Mouse (Mus musculus): ENCODE measurements around the gene Ttll11. TPM values are rescaled to one million over a fixed set of nuclear protein-coding genes. Genes with fewer than 3 reads are reported as not detected.

Ttll11 gene
- polyA plus RNA-seq, 1 experiment from 2014 or later, result 1.3 TPM

DNA sequence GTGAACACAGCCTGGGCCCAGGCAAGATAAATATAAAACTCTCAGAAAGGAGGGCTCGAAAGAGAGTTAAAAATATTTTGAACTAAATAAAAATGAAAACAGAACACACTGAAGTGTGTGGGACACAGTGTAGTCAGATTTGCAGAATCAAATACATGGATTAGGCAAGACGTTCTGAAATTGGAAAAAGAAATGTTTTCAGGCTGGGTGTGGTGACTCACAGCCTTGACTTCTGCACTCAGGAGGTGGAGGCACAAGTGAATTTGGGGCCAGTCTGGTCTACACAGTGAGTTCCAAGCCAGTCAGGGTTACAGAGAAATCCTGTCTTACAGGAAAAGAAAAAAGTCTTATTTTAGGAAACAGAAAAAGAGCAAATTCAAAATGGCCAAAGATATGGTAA lies 209.2 kb downstream of the Ttll11 start:
- H3K9ac ChIP-seq (ENCODE audit: low read depth, low read length), result no peak overlapping the region
- no peak overlapping the region for H3K27ac ChIP-seq (ENCODE audit: low read depth, low read length)
- 93% methylated on average over 2 of the region's 2 CpGs for WGBS
- ATAC-seq (ENCODE audit: low FRiP score), result no peak
- no peak for DNase-seq (ENCODE audit: low spot score)
- H3K36me3 ChIP-seq (ENCODE audit: control insufficient read depth, insufficient read depth, low read length), result no peaks in the 10 kb centered on the region
- H3K4me3 ChIP-seq (ENCODE audit: low read depth, low read length), result no peak overlapping the region
- no peaks in the 10 kb centered on the region; the same call in 1 of the 2 replicates for H3K4me1 ChIP-seq (replicated peaks; ENCODE audit: control insufficient read depth, insufficient read depth, low read length)
- no peaks in the 10 kb centered on the region for H3K27me3 ChIP-seq (ENCODE audit: control insufficient read depth, insufficient read depth, low read length)
- H3K4me2 ChIP-seq (replicated peaks; ENCODE audit: low read depth, low read length), result no peak overlapping the region
- H3K9me3 ChIP-seq (ENCODE audit: control insufficient read depth, low read length), result no peaks in the 10 kb centered on the region

DNA sequence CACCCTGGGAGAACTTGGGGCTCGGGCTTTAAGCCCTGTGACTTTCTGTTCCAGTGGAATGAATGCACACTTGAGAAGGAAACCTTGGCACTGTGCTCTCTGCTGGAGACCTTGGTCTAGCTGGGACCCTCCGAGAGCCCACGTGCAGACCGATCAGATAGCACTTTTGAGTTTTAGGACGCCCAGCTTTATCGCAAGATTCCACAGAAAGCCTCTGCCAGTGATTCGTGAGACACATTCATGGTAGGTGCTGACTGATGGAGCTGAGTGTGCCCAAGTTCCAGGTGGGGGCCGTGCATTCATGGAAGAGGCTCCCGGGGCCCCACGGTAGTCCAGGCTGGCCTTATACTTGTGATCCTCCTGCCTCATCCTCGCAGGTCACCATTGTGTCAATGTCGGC lies 210.3 kb downstream of the Ttll11 start:
- H3K4me1 ChIP-seq (replicated peaks; ENCODE audit: control insufficient read depth, insufficient read depth, low read length), result no peaks in the 10 kb centered on the region; the same call in 1 of the 2 replicates
- no peaks in the 10 kb centered on the region for H3K36me3 ChIP-seq (ENCODE audit: control insufficient read depth, insufficient read depth, low read length)
- ATAC-seq (ENCODE audit: low FRiP score), result no peak
- H3K9ac ChIP-seq (ENCODE audit: low read depth, low read length), result no peak overlapping the region
- H3K27ac ChIP-seq (ENCODE audit: low read depth, low read length), result no peak overlapping the region
- no peak overlapping the region for H3K4me2 ChIP-seq (replicated peaks; ENCODE audit: low read depth, low read length)
- H3K4me3 ChIP-seq (ENCODE audit: low read depth, low read length), result no peak overlapping the region
- 82% methylated on average over 12 of the region's 12 CpGs for WGBS
- no peaks in the 10 kb centered on the region for H3K27me3 ChIP-seq (ENCODE audit: control insufficient read depth, insufficient read depth, low read length)
- DNase-seq (ENCODE audit: low spot score), result no peak
- H3K9me3 ChIP-seq (ENCODE audit: control insufficient read depth, low read length), result no peaks in the 10 kb centered on the region

GRCm38 (mm10) chr2:35768538-35769238 lies 211.0 kb downstream of the Ttll11 start:
- Histone ChIP-seq H3K36me3 (ENCODE audit: control insufficient read depth, insufficient read depth, low read length) (no peaks in the 10 kb centered on the region), H3K4me2 (replicated peaks; ENCODE audit: low read depth, low read length) (no peak overlapping the region), H3K9me3 (ENCODE audit: control insufficient read depth, low read length) (no peaks in the 10 kb centered on the region), H3K9ac (ENCODE audit: low read depth, low read length) (no peak overlapping the region), H3K27ac (ENCODE audit: low read depth, low read length) (no peak overlapping the region), H3K4me1 (replicated peaks; ENCODE audit: control insufficient read depth, insufficient read depth, low read length) (no peaks in the 10 kb centered on the region; the same call in 1 of the 2 replicates), H3K4me3 (ENCODE audit: low read depth, low read length) (no peak overlapping the region), H3K27me3 (ENCODE audit: control insufficient read depth, insufficient read depth, low read length) (no peaks in the 10 kb centered on the region)
- ATAC-seq (ENCODE audit: low FRiP score) (no peak), DNase-seq (ENCODE audit: low spot score) (no peak)
- 42% methylated on average over 4 of the region's 4 CpGs for WGBS

- ATAC-seq (ENCODE audit: low FRiP score) (0 out of 2 replicates have a peak, but pooled peaks have one; percentile 14), DNase-seq (ENCODE audit: low spot score) (no peak)
- no peaks in the 10 kb centered on the region for H3K27me3 ChIP-seq (ENCODE audit: control insufficient read depth, insufficient read depth, low read length)
- H3K4me1 ChIP-seq (replicated peaks; ENCODE audit: control insufficient read depth, insufficient read depth, low read length), result no peaks in the 10 kb centered on the region; the same call in 1 of the 2 replicates
- H3K9ac ChIP-seq (ENCODE audit: low read depth, low read length), result no peak overlapping the region
- H3K4me2 ChIP-seq (replicated peaks; ENCODE audit: low read depth, low read length), result no peak overlapping the region
- H3K27ac ChIP-seq (ENCODE audit: low read depth, low read length), result no peak overlapping the region
- 37% methylated on average over 14 of the region's 14 CpGs for WGBS
- no peaks in the 10 kb centered on the region for H3K9me3 ChIP-seq (ENCODE audit: control insufficient read depth, low read length)
- H3K4me3 ChIP-seq (ENCODE audit: low read depth, low read length), result no peak overlapping the region
- H3K36me3 ChIP-seq (ENCODE audit: control insufficient read depth, insufficient read depth, low read length), result no peaks in the 10 kb centered on the region
These were observed 211.7 kb downstream of the Ttll11 start for GRCm38 (mm10) chr2:35767834-35768537.

DNA sequence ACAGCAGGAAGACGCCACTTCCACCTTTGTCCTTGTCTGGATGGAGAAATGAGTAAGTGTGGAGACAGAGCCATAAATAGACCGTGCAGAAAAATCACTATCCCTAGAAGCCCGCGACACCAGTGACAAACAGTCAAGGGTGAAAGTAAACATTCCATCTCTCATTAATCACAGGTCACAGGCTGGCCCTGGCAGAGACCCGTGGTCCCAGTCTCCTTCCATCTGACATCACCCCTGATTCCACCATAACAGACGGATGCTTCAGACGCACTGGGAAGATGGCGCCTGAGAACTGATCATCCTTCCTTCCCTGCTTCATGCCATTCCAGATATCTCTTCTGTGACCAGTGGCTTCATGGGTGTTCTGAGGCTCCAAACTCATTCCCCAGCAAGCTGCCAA lies 215.4 kb downstream of the Ttll11 start:
- Histone ChIP-seq H3K4me2 (replicated peaks; ENCODE audit: low read depth, low read length) (no peak overlapping the region), H3K36me3 (ENCODE audit: control insufficient read depth, insufficient read depth, low read length) (no peaks in the 10 kb centered on the region), H3K9me3 (ENCODE audit: control insufficient read depth, low read length) (no peaks in the 10 kb centered on the region), H3K4me3 (ENCODE audit: low read depth, low read length) (no peak overlapping the region), H3K27me3 (ENCODE audit: control insufficient read depth, insufficient read depth, low read length) (no peaks in the 10 kb centered on the region), H3K27ac (ENCODE audit: low read depth, low read length) (no peak overlapping the region), H3K4me1 (replicated peaks; ENCODE audit: control insufficient read depth, insufficient read depth, low read length) (no peaks in the 10 kb centered on the region; the same call in 1 of the 2 replicates), H3K9ac (ENCODE audit: low read depth, low read length) (no peak overlapping the region)
- WGBS, result 76% methylated on average over 8 of the region's 8 CpGs
- ATAC-seq (ENCODE audit: low FRiP score) (no peak), DNase-seq (ENCODE audit: low spot score) (no peak)

DNA sequence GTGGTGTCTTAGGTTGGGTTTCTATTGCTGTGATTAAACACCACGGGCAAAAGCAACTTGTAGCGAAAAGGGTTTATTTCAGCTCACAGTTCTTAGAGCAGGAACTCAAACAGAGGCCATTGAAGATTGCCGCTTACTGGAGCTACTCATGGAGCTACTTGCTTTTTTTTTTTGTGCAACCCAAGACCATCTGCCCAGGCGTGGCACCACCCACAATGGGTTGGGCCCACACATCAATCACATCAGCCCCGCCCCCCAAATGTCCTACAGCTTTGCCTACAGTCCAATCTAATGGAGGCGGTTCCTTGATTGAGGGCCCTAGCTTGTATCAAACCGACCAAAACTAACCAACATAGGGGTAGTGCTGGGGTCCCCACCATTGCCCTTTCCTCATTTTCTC lies 215.9 kb downstream of the Ttll11 start:
- no peaks in the 10 kb centered on the region; the same call in 1 of the 2 replicates for H3K4me1 ChIP-seq (replicated peaks; ENCODE audit: control insufficient read depth, insufficient read depth, low read length)
- no peak overlapping the region for H3K27ac ChIP-seq (ENCODE audit: low read depth, low read length)
- no peak overlapping the region for H3K9ac ChIP-seq (ENCODE audit: low read depth, low read length)
- ATAC-seq (ENCODE audit: low FRiP score), result no peak
- no peak overlapping the region for H3K4me2 ChIP-seq (replicated peaks; ENCODE audit: low read depth, low read length)
- WGBS, result 89% methylated on average over 7 of the region's 7 CpGs
- no peak overlapping the region for H3K4me3 ChIP-seq (ENCODE audit: low read depth, low read length)
- no peak for DNase-seq (ENCODE audit: low spot score)
- no peaks in the 10 kb centered on the region for H3K27me3 ChIP-seq (ENCODE audit: control insufficient read depth, insufficient read depth, low read length)
- H3K36me3 ChIP-seq (ENCODE audit: control insufficient read depth, insufficient read depth, low read length), result no peaks in the 10 kb centered on the region
- H3K9me3 ChIP-seq (ENCODE audit: control insufficient read depth, low read length), result no peaks in the 10 kb centered on the region

GRCm38 (mm10) chr2:35761458-35761857 lies 218.3 kb downstream of the Ttll11 start:
- DNase-seq (ENCODE audit: low spot score), result no peak
- 89% methylated on average over 5 of the region's 5 CpGs for WGBS
- no peak for ATAC-seq (ENCODE audit: low FRiP score)
- no peaks in the 10 kb centered on the region for H3K9me3 ChIP-seq (ENCODE audit: control insufficient read depth, low read length)
- H3K27ac ChIP-seq (ENCODE audit: low read depth, low read length), result no peak overlapping the region
- no peak overlapping the region for H3K4me3 ChIP-seq (ENCODE audit: low read depth, low read length)
- no peaks in the 10 kb centered on the region for H3K4me1 ChIP-seq (replicated peaks; ENCODE audit: control insufficient read depth, insufficient read depth, low read length)
- H3K36me3 ChIP-seq (ENCODE audit: control insufficient read depth, insufficient read depth, low read length), result no peaks in the 10 kb centered on the region
- no peak overlapping the region for H3K4me2 ChIP-seq (replicated peaks; ENCODE audit: low read depth, low read length)
- H3K27me3 ChIP-seq (ENCODE audit: control insufficient read depth, insufficient read depth, low read length), result no peaks in the 10 kb centered on the region
- no peak overlapping the region for H3K9ac ChIP-seq (ENCODE audit: low read depth, low read length)

GRCm38 (mm10) chr2:35760867-35761266 lies 218.8 kb downstream of the Ttll11 start:
- H3K9ac ChIP-seq (ENCODE audit: low read depth, low read length), result no peak overlapping the region
- H3K36me3 ChIP-seq (ENCODE audit: control insufficient read depth, insufficient read depth, low read length), result no peaks in the 10 kb centered on the region
- no peaks in the 10 kb centered on the region for H3K27me3 ChIP-seq (ENCODE audit: control insufficient read depth, insufficient read depth, low read length)
- H3K4me2 ChIP-seq (replicated peaks; ENCODE audit: low read depth, low read length), result no peak overlapping the region
- H3K9me3 ChIP-seq (ENCODE audit: control insufficient read depth, low read length), result no peaks in the 10 kb centered on the region
- no peaks in the 10 kb centered on the region for H3K4me1 ChIP-seq (replicated peaks; ENCODE audit: control insufficient read depth, insufficient read depth, low read length)
- H3K4me3 ChIP-seq (ENCODE audit: low read depth, low read length), result no peak overlapping the region
- no peak overlapping the region for H3K27ac ChIP-seq (ENCODE audit: low read depth, low read length)
- DNase-seq (ENCODE audit: low spot score) (no peak), ATAC-seq (ENCODE audit: low FRiP score) (no peak)

GRCm38 (mm10) chr2:35760352-35760751 lies 219.4 kb downstream of the Ttll11 start:
- Histone ChIP-seq H3K36me3 (ENCODE audit: control insufficient read depth, insufficient read depth, low read length) (no peaks in the 10 kb centered on the region), H3K4me3 (ENCODE audit: low read depth, low read length) (no peak overlapping the region), H3K27me3 (ENCODE audit: control insufficient read depth, insufficient read depth, low read length) (no peaks in the 10 kb centered on the region), H3K9ac (ENCODE audit: low read depth, low read length) (no peak overlapping the region), H3K4me2 (replicated peaks; ENCODE audit: low read depth, low read length) (no peak overlapping the region), H3K4me1 (replicated peaks; ENCODE audit: control insufficient read depth, insufficient read depth, low read length) (no peaks in the 10 kb centered on the region), H3K27ac (ENCODE audit: low read depth, low read length) (no peak overlapping the region), H3K9me3 (ENCODE audit: control insufficient read depth, low read length) (no peaks in the 10 kb centered on the region)
- DNase-seq (ENCODE audit: low spot score) (no peak), ATAC-seq (ENCODE audit: low FRiP score) (no peak)
- 61% methylated on average over 8 of the region's 8 CpGs for WGBS
